Mouse (Mus musculus) megakaryocyte, embryonic 14.5 days (primary cell): ENCODE measurements around the gene Tmem223.

Experiments
- FLI1 ChIP-seq: IDR thresholded peaks from 2 replicates; pipeline ENCODE4 v1.6.1; 2012; ENCODE audit warnings: low read length, inconsistent platforms, mixed read lengths
- GATA1 ChIP-seq: IDR thresholded peaks from 3 replicates; pipeline ENCODE4 v1.6.1; 2012; ENCODE audit warnings: mixed read lengths, low read length, inconsistent platforms, borderline replicate concordance

DNA sequence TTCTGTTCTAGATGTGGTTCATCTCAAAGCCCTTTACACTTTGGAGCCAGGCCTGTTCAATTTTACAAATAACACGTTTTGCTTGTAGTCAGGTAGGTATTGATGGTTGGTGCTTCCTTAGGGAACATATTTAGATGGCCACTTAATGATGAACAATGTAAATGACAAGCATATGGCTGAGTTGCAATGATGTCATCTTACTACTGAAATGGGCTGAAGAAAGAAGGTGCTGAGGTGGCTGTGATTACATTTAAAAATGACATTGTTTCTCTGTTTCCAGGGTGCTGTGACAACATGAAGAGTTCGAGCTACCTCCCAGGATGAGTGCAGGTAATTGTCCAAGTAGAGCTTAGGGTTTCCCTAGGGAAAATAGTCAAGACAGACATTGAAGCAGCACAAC, 46.4 kb upstream of the Tmem223 start:
- TF ChIP-seq GATA1 (no peak), FLI1 (no peak)
